Mouse (Mus musculus) gastrocnemius, postnatal 25 days (tissue): ENCODE measurements around the gene Cnot10. TPM values are rescaled to one million over a fixed set of nuclear protein-coding genes. Genes with fewer than 3 reads are reported as not detected.

Experiments used
- DNase-seq: peaks from one replicate; pipeline ENCODE4 v3.0.0; 2022
- long read RNA-seq, 2 experiments: library from polyadenylated mRNA; stranded (forward); transcript quantifications; one replicate each; pipeline ENCODE4 v2.0.0; 2021
- total RNA-seq, 2 experiments: library from RNA; stranded (reverse); gene quantifications; 1 replicate in 1 of 2; 2 replicates in 1 of 2; pipeline ENCODE4 v1.2.3; 2021

Gene Cnot10
- 10 to 100 TPM; 13.5 to 14.4 TPM for total RNA-seq
- long read RNA-seq, experiment 1, partial matches to known transcripts: 7 of 12 reads
- long read RNA-seq, experiment 1, other reads (novel, unspliced or antisense): 2 of 12 reads
- long read RNA-seq, experiment 2, transcript Cnot10-201 (20 exons, 2,853 nt): major isoform, 6 of 13 reads
- long read RNA-seq, experiment 2, partial matches to known transcripts: 2 of 13 reads
- long read RNA-seq, experiment 2, other reads (novel, unspliced or antisense): 5 of 13 reads

GRCm38 (mm10) chr9:114639839-114640646, at the start of gene Cnot10:
Gene Cnot10, minus strand, starts transcription at chr9:114640184.
- DNase-seq: peak; percentile 98

GRCm38 (mm10) chr9:114688953-114689407, 49.0 kb upstream of the Cnot10 start:
- no peak for DNase-seq

GRCm38 (mm10) chr9:114688252-114688952, 48.4 kb upstream of the Cnot10 start, which contains the start of gene Dync1li1:
Gene Dync1li1, plus strand, starts transcription at chr9:114688790.
- DNase-seq: peak; percentile 96

GRCm38 (mm10) chr9:114687639-114688038, 47.7 kb upstream of the Cnot10 start:
- no peak for DNase-seq

GRCm38 (mm10) chr9:114686245-114686644, 46.3 kb upstream of the Cnot10 start:
- no peak for DNase-seq

DNA sequence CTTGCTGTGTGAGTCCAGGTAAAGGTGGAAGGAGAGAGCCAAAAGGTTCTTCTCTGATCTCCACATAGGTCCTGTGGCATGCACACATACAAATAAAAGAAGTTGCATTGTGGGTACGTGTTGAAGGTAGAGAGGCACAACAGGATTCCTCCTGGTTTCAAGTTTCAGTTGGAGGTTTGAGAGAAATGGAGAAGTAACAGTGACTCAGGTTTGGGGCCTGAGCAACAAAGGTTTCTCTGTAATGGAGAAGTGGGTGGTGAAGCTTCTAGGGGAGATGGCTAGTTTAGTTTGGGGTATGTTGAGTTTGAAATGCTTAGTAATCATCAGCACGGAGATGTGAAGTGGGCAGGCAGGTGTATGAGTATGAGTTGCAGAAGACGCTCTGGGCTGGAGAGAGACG, 42.2 kb upstream of the Cnot10 start:
- DNase-seq: no peak

GRCm38 (mm10) chr9:114680531-114680930, 40.5 kb upstream of the Cnot10 start:
- DNase-seq: no peak

DNA sequence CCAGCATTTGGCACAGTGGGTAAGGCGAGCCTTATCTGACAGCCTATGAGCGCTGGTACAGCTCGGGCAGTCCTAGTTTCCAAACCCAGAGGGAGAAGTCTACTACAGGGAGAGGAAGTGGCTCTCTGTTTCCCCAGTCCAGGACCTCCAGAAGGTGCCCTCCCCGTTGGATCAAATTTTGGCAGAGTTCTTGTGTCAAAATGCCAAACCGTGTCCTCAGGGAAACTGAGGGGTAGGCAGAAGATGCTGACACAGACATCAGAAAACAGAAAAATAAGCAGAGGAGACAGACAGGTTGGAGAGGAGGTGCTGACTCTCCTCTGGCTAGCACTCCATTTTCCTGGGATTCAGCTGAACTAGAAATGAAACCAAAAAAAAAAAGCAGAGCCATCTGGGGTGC, 40.0 kb upstream of the Cnot10 start:
- no peak for DNase-seq

GRCm38 (mm10) chr9:114678576-114678975, 38.6 kb upstream of the Cnot10 start:
- DNase-seq: peak; percentile 20

GRCm38 (mm10) chr9:114673626-114674025, 33.6 kb upstream of the Cnot10 start:
- DNase-seq: no peak

GRCm38 (mm10) chr9:114672703-114673561, 32.9 kb upstream of the Cnot10 start:
- peak; percentile 8 for DNase-seq

DNA sequence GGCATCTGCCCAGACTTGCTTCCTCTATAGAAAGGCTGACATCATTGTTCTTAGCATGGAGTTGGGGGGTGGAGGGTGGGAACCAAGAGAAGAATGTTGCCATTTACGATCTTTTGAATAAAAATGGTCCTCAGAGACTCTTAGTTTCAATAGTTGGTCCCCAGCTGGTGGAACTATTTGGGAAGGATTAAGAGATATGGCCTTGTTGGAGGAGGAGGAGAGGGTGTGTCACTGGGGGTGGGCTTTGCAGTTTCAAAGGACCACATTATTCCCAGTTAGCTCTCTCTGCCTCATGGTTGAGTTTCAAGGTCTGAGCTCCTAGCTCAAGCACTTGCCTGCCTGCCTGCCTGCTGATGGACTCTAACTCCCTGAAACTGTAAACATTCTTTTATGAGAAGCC, 32.0 kb upstream of the Cnot10 start:
- DNase-seq: no peak

DNA sequence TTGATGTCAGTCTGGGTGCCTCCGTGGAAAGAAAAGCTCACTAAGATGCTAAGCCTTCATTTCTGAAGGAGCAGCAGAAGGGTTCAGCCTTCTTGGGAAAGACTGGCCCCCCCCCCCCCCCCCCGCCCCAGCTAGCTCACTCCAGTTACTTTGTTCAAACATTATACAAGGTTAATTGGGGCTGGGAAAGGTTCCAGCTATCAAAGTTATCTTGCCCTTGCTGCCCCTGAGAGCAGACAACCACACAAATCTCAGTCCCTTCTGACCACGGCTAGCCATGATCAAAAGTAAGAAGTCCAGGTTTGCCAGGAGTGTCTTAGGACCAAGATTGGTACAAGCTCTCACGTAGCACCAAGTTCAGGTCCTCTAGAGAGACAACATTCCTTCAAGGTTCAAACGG, 29.0 kb upstream of the Cnot10 start:
- DNase-seq: no peak

GRCm38 (mm10) chr9:114668047-114668446, 28.1 kb upstream of the Cnot10 start:
- peak; percentile 53 for DNase-seq

DNA sequence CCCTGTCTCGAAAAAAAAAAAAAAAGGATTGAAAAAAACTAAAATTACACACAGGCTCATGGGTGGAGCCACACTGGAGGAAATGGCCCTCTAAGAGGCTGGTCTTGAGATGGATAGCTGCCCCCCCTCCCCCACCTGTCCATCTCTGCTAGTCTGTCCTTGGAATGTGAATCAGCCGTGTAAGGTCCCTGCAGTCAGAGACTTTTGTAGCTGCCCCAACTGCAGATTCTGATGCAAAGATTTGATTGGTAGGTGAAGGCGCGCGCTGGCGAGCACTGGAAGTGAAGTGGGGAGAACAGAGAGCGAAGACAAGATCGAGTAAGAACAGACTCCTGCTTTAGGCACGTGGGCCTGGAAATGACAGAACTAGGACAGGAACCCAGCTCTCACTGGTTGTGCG, 26.9 kb upstream of the Cnot10 start:
- no peak for DNase-seq

DNA sequence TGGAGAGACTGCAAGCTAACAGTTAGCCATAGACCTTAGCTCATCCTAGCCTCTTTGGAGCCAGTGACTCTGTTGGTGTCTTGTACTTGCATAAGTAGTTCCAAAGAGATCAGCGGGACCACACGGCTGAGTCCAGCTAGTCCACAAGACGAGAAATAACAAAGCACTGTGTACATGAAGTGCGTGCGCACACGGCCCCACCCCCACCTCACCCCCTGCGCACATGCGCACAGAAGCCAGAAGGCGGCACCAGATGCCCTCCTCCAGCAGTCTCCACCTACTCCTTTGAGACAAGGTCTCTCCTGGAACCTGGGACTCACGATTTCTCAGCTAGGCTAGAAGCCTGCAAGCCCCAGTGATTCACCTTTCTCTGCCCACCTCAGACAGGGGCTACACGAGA, 23.8 kb upstream of the Cnot10 start:
- no peak for DNase-seq

DNA sequence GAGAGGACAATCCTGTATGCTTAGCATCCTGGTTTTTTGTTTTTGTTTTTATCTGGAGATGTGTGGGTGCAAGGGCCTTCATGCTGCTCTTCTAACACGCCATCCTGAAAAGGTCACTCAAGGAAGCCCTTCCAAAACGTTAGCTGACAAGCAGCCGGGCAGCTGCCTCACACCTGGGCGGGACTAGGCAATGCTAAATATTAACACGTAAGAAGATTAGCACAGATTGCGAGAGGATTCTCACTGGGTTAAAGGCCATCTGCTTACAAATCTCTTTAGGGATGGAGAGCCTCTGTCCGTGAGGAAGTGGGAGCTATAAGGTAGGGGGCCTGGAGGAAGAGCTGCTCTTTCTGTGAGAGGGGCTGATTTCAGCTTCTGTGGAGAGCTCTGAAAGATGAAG, 22.0 kb upstream of the Cnot10 start:
- DNase-seq: no peak

- DNase-seq: no peak
Observed at GRCm38 (mm10) chr9:114660983-114661382, 21.0 kb upstream of the Cnot10 start.

DNA sequence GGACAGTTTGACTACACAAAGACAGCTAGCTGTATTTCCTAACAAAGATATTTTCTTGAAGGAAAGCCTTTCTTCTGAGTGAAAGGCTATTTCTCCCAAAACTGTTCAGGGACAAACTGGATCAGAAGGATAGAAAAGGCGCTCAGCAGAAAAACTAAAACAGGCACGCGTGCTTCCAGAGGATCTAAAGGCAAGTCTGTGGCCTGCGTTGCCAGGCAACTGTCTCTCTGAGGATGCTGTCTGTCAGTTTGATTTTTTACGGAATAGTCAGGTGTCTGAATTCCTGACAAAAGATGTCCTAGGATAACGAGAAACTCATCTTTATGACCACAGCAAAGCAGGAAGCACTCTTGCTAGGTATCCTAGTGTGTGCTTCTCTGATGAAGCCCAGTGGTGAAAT, 20.5 kb upstream of the Cnot10 start:
- DNase-seq: no peak

DNA sequence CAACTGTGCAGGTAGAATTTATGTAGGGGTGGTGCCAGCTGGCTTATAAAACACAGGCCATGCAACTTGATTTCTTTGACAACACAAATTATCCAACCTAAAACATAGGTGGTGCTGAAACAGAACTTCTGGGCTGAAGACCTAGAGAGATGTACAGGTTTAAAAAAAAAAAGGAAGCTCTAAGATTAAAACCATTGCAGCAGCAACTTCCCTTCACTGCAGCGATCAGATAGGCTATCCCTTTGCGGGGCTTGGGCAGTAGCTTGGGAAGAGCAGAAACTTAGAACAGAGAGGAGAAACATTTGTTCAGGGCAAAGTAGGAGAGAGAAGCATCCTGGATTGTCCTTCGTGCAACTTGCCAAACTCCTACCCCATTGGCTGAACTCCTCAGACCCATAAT, 16.7 kb upstream of the Cnot10 start:
- no peak for DNase-seq

- no peak for DNase-seq
Observed at GRCm38 (mm10) chr9:114655356-114655755, 15.4 kb upstream of the Cnot10 start.
